Mouse (Mus musculus): ENCODE data around the gene Slxl1. TPM values are rescaled to one million over a fixed set of nuclear protein-coding genes. Genes with fewer than 3 reads are reported as not detected.

Slxl1 gene
- polyA plus RNA-seq (2017; shearing (Covaris generic)): not detected

GRCm38 (mm10) chrX:55226576-55226975, at the start of gene Slxl1:
Slxl1 (plus strand) TSS chrX:55226876.

All from effector memory CD4-positive, alpha-beta T cell, adult 5 months (primary cell).